Mouse (Mus musculus): ENCODE measurements around the gene Fas.

Gene Fas

DNA sequence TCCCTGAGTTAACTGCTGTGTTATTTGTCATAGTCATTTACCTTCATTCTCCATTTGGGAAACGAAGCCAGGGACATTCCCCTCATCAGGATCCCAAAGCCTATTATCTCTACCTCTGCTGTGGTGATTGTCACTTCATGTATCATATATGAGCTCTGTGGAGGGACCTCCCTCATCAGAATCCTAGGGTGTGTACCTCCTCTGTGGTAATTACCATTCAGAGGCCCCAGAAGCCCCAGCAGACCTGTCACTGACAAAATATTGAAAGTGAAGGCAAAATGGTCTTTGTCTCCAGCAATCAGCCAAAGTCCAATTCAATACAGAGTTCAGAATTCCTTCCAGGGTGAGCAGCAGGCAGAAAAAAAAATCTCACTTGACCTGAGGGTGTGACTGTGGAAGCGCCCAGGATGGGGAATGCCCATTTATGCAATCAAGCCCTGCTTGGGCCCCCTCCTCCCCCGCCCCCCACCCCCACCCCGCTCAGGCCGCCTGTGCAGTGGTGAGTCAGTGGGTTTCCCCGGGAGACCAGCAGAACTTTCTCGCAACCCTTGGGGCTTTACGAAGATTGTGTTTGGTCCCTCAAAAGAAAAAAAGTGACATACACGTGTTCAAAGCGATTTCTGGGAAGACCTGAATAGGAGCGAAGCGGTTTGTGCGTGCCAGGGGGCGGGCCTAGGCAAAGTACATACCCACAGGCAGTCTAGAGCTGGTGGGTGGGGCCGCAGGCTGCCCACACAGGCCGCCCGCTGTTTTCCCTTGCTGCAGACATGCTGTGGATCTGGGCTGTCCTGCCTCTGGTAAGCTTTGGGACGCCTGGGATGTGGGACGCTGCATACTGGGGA is at the start of gene Fas:
Gene Fas (plus strand): TSS at position 719 of the 842 bp plus-strand sequence.
- peak; percentile 92 for DNase-seq (ENCODE audit: low read depth, low spot score)

DNA sequence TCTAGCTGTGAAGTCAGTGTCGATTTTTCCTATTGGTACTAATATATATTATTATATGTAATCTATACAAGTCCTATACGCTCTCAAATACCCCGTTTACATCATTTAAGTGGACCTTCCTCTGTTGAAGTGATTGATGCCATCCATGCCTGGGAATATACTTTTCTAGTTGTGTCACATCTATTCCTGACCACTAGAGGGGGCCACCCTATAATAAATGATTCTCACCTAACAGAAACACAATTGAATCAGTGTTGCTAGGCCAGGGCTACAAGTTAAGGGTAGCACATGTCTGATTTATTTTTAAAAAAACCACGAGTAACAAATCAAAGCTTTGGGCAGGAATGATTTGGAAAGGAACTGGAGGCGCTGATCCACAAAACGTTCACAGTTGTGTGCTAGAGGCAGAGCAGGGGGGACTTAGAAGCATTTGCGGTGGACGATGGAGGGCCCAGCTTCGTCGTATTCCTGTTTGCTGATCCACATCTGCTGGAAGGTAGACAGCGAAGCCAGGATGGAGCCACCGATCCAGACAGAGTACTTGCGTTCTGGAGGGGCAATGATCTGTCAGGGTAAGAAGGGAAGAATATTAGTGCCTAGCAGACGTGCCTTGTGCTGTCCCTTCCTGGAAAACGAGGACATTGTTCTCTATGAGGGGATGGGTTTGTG is 49.1 kb upstream of the Fas start:
- peak; percentile 54 for DNase-seq (ENCODE audit: low read depth, low spot score)

DNA sequence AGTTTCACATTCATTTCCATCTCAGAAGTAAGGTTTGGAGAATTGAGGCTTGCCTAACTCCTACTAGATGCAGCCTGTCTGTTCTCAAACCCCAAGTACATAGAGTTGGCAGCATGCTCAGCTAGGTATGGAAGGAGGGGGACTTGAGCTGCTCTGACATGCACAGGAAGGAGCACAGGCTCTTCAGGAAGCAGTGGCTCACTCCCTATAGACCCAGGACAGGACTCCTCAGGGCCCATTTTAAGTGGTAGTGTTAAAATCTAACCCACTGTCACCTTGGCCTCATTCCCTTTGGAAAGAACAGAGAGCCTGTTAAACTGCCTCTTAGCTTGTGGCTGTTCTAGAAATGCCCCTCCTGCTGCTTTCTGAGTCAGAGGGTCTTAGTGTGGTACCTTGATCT is 47.5 kb upstream of the Fas start:
- DNase-seq (ENCODE audit: low read depth, low spot score), result no peak

DNA sequence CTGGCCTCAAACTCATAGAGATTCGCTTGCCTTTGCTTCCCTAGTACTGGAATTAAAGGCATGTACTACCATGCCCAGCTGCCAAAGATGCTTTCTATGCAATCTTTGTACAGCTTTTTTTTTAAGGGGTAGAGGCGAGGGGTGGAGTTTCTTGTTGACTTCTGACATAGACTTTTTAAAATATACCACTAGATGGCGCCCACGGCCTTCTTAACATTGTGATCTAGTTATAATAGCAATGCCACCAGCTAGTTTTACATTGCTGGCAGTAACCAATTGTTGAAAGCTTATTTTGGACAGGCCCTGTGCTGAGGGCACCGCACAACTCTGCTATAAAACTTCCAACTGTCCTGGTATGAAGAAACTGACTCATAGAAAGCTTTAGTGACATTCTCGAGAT is 46.4 kb upstream of the Fas start:
- peak; percentile 81 for DNase-seq (ENCODE audit: low read depth, low spot score)

DNA sequence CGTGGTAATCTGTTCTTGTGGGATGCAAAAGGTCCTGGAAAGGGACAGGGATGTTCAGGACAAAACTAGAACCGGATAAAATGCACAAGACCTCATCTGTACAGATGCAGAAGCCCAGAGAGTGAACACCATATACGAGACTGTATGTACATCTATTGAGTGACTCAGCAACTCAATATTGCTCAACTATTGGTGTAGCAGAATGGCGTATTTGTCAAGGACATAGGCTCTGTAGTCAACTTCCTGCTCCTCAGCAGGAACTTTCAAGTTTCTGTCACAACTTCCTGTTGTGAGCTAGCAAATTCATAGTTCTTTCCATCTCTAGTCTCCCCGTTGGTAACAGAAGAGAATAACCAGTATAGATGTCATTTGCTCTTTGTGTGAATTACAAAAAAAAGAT is 41.9 kb upstream of the Fas start:
- no peak for DNase-seq (ENCODE audit: low read depth, low spot score)

DNA sequence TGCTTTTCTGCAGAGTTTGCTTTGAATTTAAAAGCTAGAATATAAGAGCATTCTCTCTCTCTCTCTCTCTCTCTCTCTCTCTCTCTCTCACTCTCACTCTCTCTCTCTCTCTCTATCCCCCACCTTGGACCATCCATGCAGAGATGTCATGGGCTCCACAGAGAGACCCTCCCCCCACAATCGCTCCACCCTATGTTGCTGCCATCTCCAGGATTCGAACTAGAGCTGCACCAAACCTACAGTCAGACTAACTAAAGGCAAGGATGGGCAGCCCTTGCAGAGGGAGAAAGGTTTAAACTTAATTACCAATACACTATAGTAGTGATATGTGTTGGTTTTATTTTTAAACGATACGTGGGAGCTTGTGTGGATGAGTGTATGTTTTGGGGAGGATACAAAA is 39.8 kb upstream of the Fas start:
- no peak for DNase-seq (ENCODE audit: low read depth, low spot score)

DNA sequence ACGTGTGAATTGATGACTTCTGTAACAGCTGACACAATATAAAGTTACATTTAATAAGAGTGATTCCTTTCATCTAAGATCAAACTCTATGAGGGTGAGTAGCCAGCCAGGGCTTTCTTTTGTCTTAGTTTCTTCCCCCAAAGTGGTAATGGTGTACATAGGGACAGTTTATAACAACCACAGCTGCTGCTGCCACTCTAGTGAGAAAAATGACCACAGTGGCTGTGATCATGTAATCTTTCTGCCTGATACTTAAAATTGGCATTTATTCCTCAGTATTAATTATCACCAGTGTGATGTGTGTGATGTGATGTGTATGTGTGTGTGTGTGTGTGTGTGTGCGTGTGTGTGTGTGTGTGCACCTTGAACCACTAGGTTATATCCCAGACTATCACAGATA is 38.6 kb upstream of the Fas start:
- no peak for DNase-seq (ENCODE audit: low read depth, low spot score)

DNA sequence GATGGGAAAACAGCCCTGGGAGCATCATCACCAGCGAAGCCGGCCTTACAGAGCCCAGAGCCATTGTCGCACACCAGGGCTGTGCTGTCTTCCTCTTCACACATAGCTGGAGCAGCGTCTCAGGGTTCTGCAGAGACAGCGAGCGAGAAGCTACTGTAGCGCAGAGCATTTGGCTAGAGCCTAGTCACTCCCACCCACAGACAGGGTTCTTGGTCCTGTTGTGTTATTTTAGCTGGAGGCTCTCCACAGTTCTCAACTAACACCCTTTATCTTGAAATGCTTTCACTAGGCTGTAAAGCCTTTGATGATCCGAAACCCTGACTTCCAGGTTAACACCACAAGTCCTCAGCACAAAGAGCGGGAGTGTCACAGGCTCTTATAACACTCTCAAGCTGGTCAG is 38.0 kb upstream of the Fas start:
- no peak for DNase-seq (ENCODE audit: low read depth, low spot score)

DNA sequence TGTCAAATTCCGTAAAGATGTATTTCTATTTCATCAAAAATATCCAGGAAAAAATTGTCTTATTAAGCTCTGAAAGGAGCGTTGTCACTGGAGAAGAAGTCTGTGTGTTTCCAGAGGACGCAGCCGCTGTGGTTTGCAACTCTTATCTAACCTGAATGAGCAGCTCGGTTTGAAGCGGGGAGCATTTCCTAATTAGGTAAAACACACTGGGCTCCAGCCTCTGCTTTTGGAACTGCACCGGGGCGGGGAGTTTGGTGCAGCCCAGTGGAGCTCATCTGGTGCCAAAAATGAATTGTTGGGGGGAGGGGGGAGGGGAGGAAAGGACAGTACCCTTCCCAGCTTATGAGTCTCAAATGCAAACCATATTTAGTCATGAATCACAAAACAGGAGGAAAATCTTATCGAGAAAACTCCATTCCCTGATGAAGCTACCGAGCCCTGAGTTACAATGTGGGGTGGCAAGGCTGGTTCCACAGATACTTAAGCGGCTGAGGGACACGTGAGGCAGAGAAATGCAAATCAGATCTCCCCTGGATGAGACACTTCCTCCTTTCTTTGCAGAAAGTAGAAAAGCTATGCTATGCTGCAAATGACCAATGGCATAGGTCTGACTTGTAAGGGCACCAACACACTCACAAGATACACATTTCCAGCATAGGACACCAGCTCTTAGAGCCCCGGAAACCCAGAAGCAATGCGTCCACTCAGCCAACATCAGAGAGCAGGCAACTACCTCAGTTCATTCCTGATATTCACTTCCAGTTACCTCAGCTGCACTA is 36.2 kb upstream of the Fas start:
- DNase-seq (ENCODE audit: low read depth, low spot score), result peak; percentile 88

DNA sequence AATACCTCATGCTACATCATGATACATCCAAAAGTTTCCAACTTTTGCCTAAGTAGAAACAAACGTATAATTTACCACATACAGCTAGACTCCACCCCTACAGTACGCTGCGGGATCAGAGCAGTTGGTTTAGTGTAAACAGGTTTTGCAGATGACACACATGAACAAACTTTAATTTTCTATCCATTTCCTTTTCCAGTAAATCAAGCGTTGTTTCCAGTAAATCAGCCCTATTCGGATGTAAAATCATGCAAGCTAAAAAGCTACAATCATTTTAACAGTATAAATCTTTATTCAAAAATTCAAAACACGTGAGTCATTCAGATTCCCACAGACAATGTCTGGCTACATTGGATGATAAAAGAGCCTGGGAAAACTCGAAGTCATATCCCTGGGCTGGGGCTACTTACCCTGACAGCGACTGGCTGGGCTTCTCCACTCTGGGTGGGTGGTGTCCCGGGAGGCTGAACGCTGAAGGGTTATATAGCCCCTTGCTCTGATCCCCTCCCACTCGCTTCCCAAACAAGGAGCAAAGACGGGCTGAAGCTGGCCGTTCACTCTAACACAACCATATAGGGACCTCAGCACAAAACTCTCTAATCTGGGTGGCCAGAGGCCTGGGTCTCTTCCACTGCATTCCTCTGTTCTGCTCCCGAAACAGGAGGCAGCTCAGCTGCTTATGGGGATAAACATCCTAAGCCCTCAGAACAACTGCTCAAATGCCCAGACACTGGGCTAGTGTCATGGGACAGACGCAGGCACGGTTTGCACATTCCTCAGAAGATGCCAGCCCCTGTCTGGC is 35.4 kb upstream of the Fas start, which contains the start of gene Acta2:
Gene Acta2 (minus strand): TSS at position 711 of the 802 bp plus-strand sequence.
- no peak for DNase-seq (ENCODE audit: low read depth, low spot score)

DNA sequence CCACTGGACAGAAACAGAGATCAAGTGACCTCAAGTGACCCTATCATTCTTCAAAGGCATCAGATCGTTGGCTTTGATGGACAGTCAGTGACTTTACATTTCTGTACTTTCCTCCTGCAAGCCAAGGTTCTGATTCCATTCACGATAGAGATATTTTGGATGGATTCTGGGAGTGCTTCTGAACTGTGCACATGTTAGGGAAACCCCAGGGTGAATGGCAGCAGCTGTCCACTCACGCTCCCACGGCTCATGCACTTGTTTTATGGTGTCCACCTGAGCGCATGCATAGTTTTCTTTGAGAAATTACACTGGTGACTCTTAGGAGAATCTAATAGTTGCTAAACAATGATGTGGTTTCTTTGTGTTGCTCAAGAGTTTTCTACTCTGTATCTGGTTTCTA is 34.3 kb upstream of the Fas start:
- DNase-seq (ENCODE audit: low read depth, low spot score), result no peak

DNA sequence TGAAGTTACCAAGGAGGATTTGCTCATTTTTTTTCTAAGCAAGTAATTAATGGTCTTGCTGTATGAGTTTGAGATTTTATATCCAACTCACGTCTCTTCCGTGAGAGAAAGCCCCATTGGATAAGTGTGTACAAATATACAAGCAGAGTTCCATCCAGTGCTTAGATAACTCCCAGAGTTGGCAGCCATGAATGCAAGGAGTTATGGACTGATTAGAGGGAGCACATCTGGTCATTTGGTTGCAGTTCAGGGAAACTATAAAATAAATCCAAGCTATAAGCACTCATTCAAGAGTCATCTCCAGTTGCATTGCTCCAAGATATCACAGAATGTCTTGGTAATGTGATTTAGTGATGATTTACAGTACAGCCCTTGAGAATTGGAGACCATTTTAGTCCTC is 33.5 kb upstream of the Fas start:
- DNase-seq (ENCODE audit: low read depth, low spot score), result no peak

DNA sequence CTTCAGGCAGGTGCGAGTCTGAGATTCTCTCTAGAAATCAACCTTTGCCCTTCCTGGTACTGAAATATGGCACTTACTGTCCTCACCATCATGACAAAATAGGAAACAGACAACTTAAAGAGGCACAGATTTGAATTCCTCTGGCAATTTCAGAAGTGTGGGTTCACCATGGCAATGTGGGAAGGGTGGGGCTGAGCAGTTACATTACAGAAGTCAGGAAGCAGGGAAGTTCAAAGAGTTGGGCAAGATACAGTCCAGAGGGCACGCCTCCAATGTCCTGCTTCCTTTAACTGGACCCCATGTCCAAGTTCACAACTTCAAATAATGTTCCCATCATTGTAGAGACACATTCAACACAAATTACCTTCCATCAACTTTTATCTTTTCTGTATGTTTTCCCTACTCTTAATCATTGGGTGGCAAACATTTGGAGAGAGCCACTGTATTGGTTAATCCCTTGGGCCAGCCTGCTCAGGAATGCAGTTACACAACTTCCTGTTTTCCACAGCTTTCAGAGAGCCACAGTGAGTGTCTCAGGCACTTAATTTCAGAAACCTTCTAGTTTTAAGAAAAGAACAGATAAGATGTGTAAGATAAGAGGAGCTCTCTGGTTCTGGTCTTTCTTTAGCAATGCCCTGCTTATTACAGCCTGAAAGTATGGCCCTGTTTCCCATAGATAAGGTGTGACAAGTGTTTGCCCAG is 28.0 kb upstream of the Fas start:
- DNase-seq (ENCODE audit: low read depth, low spot score), result no peak

DNA sequence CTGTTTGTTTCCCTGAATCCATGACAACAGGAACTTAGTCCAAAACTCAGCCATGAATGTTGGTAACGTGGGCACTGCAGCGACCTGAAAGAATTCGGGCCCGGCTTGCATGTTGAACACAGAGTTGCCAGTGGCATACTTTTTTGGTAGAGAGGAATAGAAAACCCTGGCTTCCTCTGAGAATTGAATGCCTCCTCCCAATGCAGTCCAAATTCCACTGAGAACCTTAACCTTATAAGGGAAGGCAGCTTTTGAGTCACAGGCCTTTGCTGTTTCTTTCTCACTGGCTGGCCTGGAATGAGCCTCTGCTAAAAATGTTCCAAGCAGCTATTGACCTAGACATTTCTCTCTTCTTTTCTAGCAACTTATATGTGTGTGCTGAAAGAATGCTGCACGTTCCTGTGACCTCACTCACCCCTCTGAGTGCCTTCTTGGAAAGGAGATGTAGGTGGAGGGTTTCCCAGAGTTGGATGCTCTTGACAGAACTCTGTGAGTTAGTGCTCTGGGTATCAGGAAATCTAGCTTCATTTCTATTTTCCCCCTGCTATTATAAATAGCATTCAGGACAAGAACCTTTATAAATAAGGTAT is 24.8 kb upstream of the Fas start:
- DNase-seq (ENCODE audit: low read depth, low spot score), result no peak

DNA sequence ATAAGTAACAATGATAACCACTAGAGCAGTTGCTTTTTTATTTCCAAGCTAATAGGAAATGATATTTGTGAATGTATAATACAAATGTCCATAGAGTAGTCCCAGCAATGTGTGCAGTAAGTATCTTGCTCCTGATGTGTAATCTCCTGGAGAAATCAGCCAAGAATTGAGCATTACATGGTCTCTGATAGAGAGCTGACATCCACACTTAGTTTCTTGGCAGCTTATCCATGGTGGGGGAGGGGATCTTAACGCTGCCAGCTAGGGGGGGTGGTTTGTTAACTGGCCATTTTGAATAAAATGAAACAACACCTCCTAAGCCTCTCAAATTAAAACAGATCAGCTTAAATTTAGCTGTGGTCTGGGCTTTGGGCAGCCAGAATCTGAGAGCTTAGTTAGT is 21.5 kb upstream of the Fas start:
- no peak for DNase-seq (ENCODE audit: low read depth, low spot score)

DNA sequence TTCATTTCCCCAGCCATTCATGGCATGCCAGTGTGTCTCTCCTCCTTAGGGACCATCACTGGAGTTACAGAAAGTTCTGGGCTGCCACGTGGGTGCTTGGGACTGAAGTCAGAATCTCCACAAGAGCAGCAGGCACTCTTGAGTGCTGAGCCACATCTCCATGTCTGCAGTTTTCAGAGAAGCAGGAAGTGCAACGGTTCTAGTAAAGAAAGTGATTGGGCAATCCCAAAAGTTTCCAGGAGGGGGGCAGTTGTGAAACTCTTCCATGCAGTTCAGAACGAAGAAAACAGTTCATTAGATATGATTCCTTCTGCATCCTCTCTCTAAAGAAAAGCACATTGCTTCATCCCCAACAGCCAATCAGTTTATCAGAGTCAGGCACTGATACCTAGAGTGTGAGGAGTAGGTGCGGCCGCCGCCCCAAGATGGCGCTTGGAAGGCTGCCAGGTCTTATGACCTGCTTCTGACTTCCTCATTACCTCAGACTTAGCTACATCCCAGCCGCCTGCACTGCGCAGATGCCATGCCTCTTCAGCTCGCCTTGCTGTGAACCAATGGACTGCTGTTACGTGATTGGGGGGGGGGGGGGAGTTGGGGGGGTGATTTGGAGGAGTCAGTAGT is 20.2 kb upstream of the Fas start:
- DNase-seq (ENCODE audit: low read depth, low spot score), result no peak

DNA sequence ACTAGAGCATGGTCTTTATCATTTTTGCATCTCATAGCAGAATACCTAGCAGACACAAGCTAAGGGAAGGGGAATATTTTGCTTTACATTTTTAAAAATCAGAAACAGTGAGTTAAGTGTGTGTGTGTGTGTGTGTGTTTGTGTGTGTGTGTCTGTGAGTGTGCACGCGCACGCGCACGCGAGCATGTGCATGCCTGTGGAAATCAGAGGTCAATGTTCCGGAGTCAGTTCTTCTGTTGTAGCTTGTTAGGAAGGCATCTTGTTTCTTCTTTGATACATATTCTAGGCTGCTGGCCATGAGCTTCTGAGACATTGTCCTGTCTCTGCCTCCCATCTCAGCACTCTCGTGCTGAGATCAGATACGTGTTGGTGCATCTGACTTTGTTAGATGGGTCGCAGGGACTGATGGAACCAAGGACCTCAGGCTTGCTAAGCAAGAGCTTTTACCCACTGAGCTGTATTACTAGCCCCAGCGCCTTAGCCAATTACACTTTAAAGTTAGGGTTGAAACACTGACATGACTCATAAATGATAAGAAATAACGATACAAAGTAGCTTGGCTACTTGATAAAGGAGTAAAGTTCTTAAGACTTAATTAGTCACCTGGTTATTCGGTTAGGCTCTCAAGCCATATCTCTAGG is 19.5 kb upstream of the Fas start:
- no peak for DNase-seq (ENCODE audit: low read depth, low spot score)

DNA sequence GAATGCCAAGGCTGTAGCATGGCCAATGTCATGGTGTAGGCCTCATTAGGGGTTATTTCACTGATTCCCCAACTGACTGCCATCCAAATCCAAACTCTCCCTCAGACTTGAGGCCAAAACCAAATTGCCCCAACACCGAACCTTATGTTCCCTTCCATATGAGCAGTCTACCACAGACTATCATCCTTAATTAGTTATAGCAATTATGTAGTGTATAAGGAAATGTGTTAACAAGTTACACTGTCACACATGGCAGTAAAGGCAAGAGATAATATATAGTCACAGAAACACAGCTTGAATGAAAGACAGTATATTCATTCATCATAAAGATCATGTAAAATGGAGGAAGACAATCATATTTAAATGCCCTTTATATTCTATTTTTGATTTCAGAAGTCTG is 17.4 kb upstream of the Fas start:
- no peak for DNase-seq (ENCODE audit: low read depth, low spot score)

DNA sequence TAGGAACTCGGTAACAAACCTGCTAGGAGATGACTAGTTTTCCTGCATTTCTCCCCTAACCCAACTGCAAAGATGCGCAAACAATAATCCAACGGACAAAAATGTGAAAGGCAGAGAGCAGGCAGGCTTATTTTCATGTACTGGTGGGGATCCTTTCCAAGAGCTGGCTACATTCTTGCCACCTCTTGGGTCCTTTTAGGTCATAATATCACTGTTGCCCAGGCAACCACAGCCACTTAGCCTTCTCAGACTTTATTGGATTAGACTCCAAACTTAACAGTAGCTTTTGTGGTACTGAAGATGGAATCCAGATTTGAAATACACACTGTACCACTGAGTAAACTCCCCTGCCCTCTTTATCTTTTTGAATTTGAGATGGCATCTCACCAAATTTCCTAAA is 12.4 kb upstream of the Fas start:
- DNase-seq (ENCODE audit: low read depth, low spot score), result no peak

DNA sequence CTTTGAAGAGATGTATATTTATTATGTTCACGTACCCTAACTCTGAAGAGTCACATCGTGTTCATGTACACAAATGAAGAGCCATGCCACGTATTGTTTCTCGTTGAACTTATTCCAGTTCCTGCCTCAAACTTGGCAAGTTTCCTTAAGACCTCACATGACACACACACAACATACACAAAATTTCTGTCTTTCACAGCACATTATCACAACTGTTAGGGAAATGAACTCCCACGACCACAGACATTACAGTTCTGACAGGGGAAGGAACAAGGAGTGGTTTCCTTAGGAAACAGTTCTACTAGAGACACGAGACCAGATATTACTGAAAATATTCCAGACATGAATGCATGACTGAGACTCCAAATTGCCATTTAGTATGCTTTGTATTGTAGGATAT is 6.9 kb upstream of the Fas start:
- no peak for DNase-seq (ENCODE audit: low read depth, low spot score)
